Mouse (Mus musculus): ENCODE measurements around the gene H2-T23. TPM values are rescaled to one million over a fixed set of nuclear protein-coding genes. Genes with fewer than 3 reads are reported as not detected.

The H2-T23 gene
- polyA plus RNA-seq, 1 experiment from 2014 or later, result 10.1 TPM

DNA sequence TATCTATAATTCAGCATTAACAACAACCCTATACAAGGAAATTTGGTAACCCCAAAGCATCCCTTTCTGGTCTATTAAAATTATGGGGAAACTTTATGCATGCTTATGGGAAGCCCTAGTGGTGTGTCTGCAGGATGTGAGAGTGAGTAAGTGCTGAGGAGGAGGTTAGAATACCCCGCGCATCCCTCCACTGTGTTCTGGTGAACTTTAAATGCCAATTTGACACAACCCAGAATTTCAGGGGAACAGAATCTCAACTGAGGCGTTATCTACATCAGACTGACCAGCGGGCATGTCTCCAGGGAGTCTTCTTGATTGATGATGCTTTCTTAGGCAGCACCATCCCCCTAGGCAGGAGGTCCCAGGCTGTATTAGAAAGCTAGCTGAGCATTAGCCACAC, 6.8 kb downstream of the H2-T23 start:
- Histone ChIP-seq H3K4me3 (ENCODE audit: low read depth, low read length) (no peak overlapping the region), H3K9ac (ENCODE audit: low read depth, low read length) (no peak overlapping the region), H3K27ac (replicated peaks; ENCODE audit: low read depth, low read length) (no peak overlapping the region), H3K9me3 (ENCODE audit: control insufficient read depth, low read length) (no peaks in the 10 kb centered on the region), H3K36me3 (ENCODE audit: control insufficient read depth, insufficient read depth, low read length) (no peaks in the 10 kb centered on the region), H3K27me3 (replicated peaks; ENCODE audit: control insufficient read depth, insufficient read depth, low read length) (no peaks in the 10 kb centered on the region), H3K4me1 (ENCODE audit: control insufficient read depth, insufficient read depth, low read length) (peaks cover 5% of the 10 kb centered on the region; the same call in 1 of the 2 replicates), H3K4me2 (ENCODE audit: low read depth, low read length) (no peak overlapping the region)
- 82% methylated on average over 4 of the region's 4 CpGs for WGBS
- no peak for ATAC-seq (ENCODE audit: low read depth)
- no peak for DNase-seq (ENCODE audit: low spot score)

DNA sequence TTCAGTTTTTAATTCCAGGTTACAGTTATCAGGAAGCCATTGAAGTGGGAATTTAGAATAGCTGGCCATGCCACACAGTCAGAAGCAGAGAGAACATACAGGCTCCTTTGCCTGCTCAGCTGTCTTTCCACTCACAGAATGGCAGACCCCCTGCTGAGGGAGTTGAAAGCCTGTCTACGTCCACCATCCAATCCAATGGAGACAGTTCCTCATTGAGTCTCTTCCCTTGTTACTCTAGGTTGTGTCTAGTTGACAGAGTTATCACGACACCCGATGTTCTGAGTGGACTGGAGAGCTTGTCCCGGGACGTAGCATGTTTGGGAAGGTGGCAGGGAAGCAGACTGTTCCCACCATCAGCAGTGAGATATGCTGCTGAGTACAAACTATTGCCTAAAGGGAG, 7.5 kb downstream of the H2-T23 start:
- Histone ChIP-seq H3K27ac (replicated peaks; ENCODE audit: low read depth, low read length) (no peak overlapping the region), H3K27me3 (replicated peaks; ENCODE audit: control insufficient read depth, insufficient read depth, low read length) (no peaks in the 10 kb centered on the region), H3K9ac (ENCODE audit: low read depth, low read length) (no peak overlapping the region), H3K9me3 (ENCODE audit: control insufficient read depth, low read length) (no peaks in the 10 kb centered on the region), H3K4me1 (ENCODE audit: control insufficient read depth, insufficient read depth, low read length) (peaks cover 5% of the 10 kb centered on the region; the same call in 1 of the 2 replicates), H3K4me3 (ENCODE audit: low read depth, low read length) (no peak overlapping the region), H3K4me2 (ENCODE audit: low read depth, low read length) (no peak overlapping the region), H3K36me3 (ENCODE audit: control insufficient read depth, insufficient read depth, low read length) (no peaks in the 10 kb centered on the region)
- ATAC-seq (ENCODE audit: low read depth) (no peak), DNase-seq (ENCODE audit: low spot score) (no peak)
- WGBS, result 73% methylated on average over 5 of the region's 5 CpGs

DNA sequence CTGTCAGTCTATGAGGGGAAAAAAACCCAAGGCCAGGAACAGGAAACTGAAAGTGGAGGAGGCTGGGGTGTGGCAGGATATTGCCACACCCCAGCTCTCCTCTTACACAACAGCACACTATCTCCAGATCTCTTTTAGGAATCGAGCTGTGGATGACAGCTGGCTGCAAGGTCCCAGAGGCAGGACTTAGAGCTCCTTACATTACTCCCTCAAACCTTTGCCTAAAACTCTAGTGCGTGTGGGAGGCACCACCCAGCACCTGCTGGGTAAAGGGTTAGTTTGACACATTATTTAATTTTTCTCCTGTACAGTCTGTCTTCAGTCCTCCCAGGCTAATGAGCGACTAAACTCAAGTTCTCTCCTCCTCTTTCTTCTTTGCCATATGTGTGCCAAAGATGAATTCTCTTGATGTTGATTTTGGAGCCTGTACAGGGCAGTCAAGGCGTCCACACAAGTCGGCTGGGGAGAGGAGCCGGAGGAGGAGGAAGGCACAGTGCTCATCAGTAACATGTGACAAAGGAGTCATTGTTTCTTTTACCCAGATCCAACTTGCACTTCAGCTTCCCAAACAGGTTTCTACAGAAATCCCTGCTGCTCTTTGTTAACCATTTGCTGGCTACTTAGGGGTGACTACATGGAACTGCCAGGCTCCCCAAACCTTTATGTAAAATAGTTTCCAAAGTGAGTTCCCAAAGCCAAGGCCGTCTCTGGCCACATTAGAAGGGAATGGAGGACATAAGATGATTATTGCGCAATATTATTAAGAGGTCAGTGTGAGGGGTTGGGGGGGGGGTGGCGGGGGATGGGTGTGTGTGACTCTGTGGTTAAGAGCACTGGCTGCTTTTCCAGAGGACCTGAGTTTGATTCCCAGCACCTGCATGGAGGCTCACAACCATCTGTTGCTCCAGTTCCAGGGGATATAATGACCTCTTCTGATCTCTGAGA, 8.7 kb downstream of the H2-T23 start:
- Histone ChIP-seq H3K4me3 (ENCODE audit: low read depth, low read length) (no peak overlapping the region), H3K4me2 (ENCODE audit: low read depth, low read length) (no peak overlapping the region), H3K9me3 (ENCODE audit: control insufficient read depth, low read length) (no peaks in the 10 kb centered on the region), H3K4me1 (ENCODE audit: control insufficient read depth, insufficient read depth, low read length) (peaks cover 5% of the 10 kb centered on the region; the same call in 1 of the 2 replicates), H3K9ac (ENCODE audit: low read depth, low read length) (no peak overlapping the region), H3K27ac (replicated peaks; ENCODE audit: low read depth, low read length) (no peak overlapping the region; the same call in 1 of the 2 replicates), H3K27me3 (replicated peaks; ENCODE audit: control insufficient read depth, insufficient read depth, low read length) (no peaks in the 10 kb centered on the region), H3K36me3 (ENCODE audit: control insufficient read depth, insufficient read depth, low read length) (no peaks in the 10 kb centered on the region)
- DNase-seq (ENCODE audit: low spot score), result peak; percentile 61
- 46% methylated on average over 9 of the region's 9 CpGs for WGBS
- ATAC-seq (ENCODE audit: low read depth), result peak; percentile 69

DNA sequence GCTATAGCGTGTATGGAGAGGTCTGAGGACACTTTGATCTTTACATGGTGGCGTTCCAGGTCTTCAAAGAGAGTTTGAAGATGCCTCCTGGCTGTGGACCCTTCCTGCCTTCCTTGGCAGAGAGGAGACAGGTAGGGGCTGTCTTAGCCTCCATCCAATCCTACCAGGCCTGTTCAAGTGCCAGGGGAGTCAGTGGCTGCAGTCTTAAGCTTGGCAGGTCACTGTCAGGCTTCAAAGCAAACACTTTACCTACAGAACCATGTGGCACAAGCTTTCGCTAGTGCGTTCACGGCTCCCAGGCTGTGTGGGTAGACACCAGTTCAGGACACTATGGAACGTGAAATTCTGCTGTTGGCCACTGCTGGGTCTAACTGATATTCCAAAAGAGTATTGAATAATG, 9.7 kb downstream of the H2-T23 start:
- WGBS, result 86% methylated on average over 6 of the region's 6 CpGs
- Histone ChIP-seq H3K4me3 (ENCODE audit: low read depth, low read length) (no peak overlapping the region), H3K4me1 (ENCODE audit: control insufficient read depth, insufficient read depth, low read length) (peaks cover 5% of the 10 kb centered on the region; the same call in 1 of the 2 replicates), H3K4me2 (ENCODE audit: low read depth, low read length) (no peak overlapping the region), H3K9me3 (ENCODE audit: control insufficient read depth, low read length) (no peaks in the 10 kb centered on the region), H3K27ac (replicated peaks; ENCODE audit: low read depth, low read length) (no peak overlapping the region), H3K36me3 (ENCODE audit: control insufficient read depth, insufficient read depth, low read length) (no peaks in the 10 kb centered on the region), H3K27me3 (replicated peaks; ENCODE audit: control insufficient read depth, insufficient read depth, low read length) (no peaks in the 10 kb centered on the region), H3K9ac (ENCODE audit: low read depth, low read length) (no peak overlapping the region)
- ATAC-seq (ENCODE audit: low read depth) (no peak), DNase-seq (ENCODE audit: low spot score) (no peak)

DNA sequence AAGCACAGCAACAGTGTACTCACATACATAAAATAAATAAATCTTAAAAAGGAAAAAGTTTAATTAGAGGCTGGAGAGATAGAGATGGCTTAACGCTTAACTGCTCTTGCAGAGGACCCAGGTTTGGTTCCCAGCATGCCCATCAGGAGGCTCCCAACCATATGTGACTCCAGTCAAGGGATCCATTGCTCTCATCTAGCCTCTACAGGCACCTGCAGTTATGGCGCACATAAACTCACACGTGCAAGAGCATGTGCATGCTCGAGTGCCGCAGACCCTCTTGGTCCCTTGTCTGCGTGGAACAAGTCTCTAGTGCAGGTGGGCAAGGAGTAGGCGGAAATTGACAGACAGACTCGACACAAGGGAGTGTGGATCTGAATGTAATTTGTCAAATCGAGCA, 10.6 kb downstream of the H2-T23 start:
- Histone ChIP-seq H3K4me3 (ENCODE audit: low read depth, low read length) (no peak overlapping the region), H3K9me3 (ENCODE audit: control insufficient read depth, low read length) (no peaks in the 10 kb centered on the region), H3K4me1 (ENCODE audit: control insufficient read depth, insufficient read depth, low read length) (peaks cover 5% of the 10 kb centered on the region; the same call in 1 of the 2 replicates), H3K9ac (ENCODE audit: low read depth, low read length) (no peak overlapping the region), H3K27ac (replicated peaks; ENCODE audit: low read depth, low read length) (no peak overlapping the region), H3K27me3 (replicated peaks; ENCODE audit: control insufficient read depth, insufficient read depth, low read length) (no peaks in the 10 kb centered on the region), H3K36me3 (ENCODE audit: control insufficient read depth, insufficient read depth, low read length) (no peaks in the 10 kb centered on the region), H3K4me2 (ENCODE audit: low read depth, low read length) (no peak overlapping the region)
- 91% methylated on average over 9 of the region's 9 CpGs for WGBS
- DNase-seq (ENCODE audit: low spot score) (no peak), ATAC-seq (ENCODE audit: low read depth) (no peak)

DNA sequence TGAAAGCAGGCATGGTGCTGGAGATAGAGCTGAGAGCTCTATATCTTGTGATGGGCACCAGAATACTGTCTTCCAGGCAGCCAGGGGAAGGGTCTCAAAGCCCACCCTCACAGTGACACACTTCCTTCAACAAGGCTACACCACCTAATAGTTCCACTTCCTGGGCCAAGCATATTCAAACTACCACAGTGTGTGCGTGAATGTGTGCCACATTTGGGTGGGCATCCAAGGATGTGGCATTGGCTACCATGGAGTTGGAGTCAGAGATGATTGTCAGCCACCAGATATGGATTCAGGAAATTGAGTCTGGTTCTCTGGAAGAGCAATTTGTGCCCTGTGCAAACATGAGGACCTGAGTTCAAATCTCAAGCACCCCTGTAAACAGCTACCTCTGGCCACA, 11.3 kb downstream of the H2-T23 start:
- ATAC-seq (ENCODE audit: low read depth) (no peak), DNase-seq (ENCODE audit: low spot score) (no peak)
- no peak overlapping the region for H3K4me3 ChIP-seq (ENCODE audit: low read depth, low read length)
- WGBS, result 89% methylated on average over 1 of the region's 1 CpGs
- no peaks in the 10 kb centered on the region for H3K27me3 ChIP-seq (replicated peaks; ENCODE audit: control insufficient read depth, insufficient read depth, low read length)
- no peak overlapping the region for H3K9ac ChIP-seq (ENCODE audit: low read depth, low read length)
- no peak overlapping the region for H3K27ac ChIP-seq (replicated peaks; ENCODE audit: low read depth, low read length)
- peaks cover 5% of the 10 kb centered on the region; the same call in 1 of the 2 replicates for H3K4me1 ChIP-seq (ENCODE audit: control insufficient read depth, insufficient read depth, low read length)
- H3K9me3 ChIP-seq (ENCODE audit: control insufficient read depth, low read length), result no peaks in the 10 kb centered on the region
- no peaks in the 10 kb centered on the region for H3K36me3 ChIP-seq (ENCODE audit: control insufficient read depth, insufficient read depth, low read length)
- H3K4me2 ChIP-seq (ENCODE audit: low read depth, low read length), result no peak overlapping the region

DNA sequence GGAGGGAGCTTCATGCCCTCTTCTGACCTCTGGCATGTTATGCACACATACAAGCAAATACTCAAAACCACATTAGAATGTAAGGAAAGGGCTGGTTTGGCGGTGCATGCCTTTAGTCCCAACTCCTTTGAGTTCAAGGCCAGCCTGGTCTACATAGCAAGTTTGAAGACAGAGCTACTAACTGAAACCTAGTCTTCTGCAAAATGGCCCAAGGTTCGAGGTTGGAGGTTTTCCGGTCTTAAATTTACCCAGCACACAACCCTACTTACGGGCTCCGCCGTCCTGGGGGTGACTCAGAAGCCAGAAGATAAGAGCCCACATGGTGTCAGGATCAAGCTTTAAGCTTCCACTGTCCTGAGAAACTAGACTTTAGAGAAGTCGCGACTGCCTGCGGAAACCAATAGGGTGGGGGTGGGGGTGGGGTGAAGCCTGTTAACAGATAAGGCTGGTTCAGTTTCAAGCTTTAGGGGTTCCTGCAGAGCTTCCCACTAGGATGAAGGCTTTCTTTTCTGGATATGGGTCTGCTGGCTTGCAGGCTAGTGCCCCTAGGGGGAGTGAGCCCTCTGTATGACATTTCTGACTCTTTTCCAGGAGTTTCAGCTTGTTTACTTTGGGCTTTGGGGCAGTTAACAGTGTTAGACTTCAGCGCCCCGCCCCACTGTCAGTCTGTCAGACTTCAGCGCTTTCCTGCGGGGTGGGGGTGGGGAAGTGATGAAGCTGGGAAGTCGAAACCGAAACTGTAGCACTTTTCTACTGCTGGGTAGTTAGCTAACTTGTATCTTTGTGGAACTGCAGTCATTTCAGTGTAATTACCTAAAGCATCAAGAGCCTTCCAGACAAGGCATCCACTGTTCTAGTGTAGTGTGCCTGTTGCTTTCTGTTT, 12.2 kb downstream of the H2-T23 start, which contains the start of gene H2-T24:
TSS of gene H2-T24 (minus strand) at position 370 of the 883 bp plus-strand sequence.
- DNase-seq (ENCODE audit: low spot score), result peak; percentile 57
- Histone ChIP-seq H3K4me1 (ENCODE audit: control insufficient read depth, insufficient read depth, low read length) (peaks cover 5% of the 10 kb centered on the region; the same call in 1 of the 2 replicates), H3K9ac (ENCODE audit: low read depth, low read length) (no peak within 1 kb of the TSS), H3K27me3 (replicated peaks; ENCODE audit: control insufficient read depth, insufficient read depth, low read length) (no peaks in the 10 kb centered on the region), H3K4me2 (ENCODE audit: low read depth, low read length) (peak within 1 kb of the TSS; percentile 24), H3K27ac (replicated peaks; ENCODE audit: low read depth, low read length) (no peak within 1 kb of the TSS), H3K9me3 (ENCODE audit: control insufficient read depth, low read length) (no peaks in the 10 kb centered on the region), H3K4me3 (ENCODE audit: low read depth, low read length) (no peak within 1 kb of the TSS), H3K36me3 (ENCODE audit: control insufficient read depth, insufficient read depth, low read length) (no peaks in the 10 kb centered on the region)
- ATAC-seq (ENCODE audit: low read depth), result peak; percentile 35; the same call in 1 of the 2 replicates
- WGBS, result 33% methylated on average over 15 of the region's 15 CpGs

DNA sequence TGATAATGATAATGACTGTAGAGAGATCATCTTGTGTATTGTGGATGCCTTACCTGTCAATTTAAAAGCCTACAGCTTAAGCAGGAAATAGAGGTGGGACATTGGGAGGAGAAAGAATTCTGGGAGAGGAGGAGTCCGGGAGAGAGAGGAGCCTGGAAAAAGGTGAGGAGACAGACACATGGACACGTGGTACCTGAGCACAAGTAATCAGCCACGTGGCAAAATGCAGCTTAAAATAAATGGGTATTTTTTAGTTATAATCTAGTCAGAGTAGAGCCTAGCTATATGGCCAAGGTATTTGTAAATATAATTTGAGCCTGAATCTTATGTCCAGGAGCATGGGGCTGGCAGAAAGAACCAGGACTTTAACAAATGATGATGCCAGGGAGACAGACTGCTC, 13.1 kb downstream of the H2-T23 start:
- ATAC-seq (ENCODE audit: low read depth), result no peak
- no peak overlapping the region for H3K4me3 ChIP-seq (ENCODE audit: low read depth, low read length)
- no peaks in the 10 kb centered on the region for H3K27me3 ChIP-seq (replicated peaks; ENCODE audit: control insufficient read depth, insufficient read depth, low read length)
- peaks cover 5% of the 10 kb centered on the region; the same call in 1 of the 2 replicates for H3K4me1 ChIP-seq (ENCODE audit: control insufficient read depth, insufficient read depth, low read length)
- no peak overlapping the region for H3K4me2 ChIP-seq (ENCODE audit: low read depth, low read length)
- DNase-seq (ENCODE audit: low spot score), result no peak
- H3K9me3 ChIP-seq (ENCODE audit: control insufficient read depth, low read length), result no peaks in the 10 kb centered on the region
- no peak overlapping the region for H3K27ac ChIP-seq (replicated peaks; ENCODE audit: low read depth, low read length)
- H3K9ac ChIP-seq (ENCODE audit: low read depth, low read length), result no peak overlapping the region
- WGBS, result 67% methylated on average over 3 of the region's 3 CpGs
- H3K36me3 ChIP-seq (ENCODE audit: control insufficient read depth, insufficient read depth, low read length), result 0 out of 2 replicates have a peak, but pooled peaks cover 1% of the 10 kb centered on the region

All from embryonic facial prominence, embryonic 14.5 days (tissue).